Mouse (Mus musculus): Measurements from ENCODE around the gene Slc8b1. TPM values are rescaled to one million over a fixed set of nuclear protein-coding genes. Genes with fewer than 3 reads are reported as not detected.

Gene Slc8b1
- total and polyA plus RNA-seq, 3 experiments, result 3.2 to 5.8 (median 5.1) TPM

GRCm38 (mm10) chr5:120578504-120579081 lies 67.6 kb downstream of the Slc8b1 start:
- Histone ChIP-seq H3K27me3 (replicated peaks) (no peaks in the 10 kb centered on the region), H3K36me3 (replicated peaks in 1 of 2; ENCODE audit: control insufficient read depth in 1 of 2, insufficient read depth in 1 of 2, low read length in 1 of 2) (peaks cover 0 to 13% of the 10 kb centered on the region in 2 experiments), H3K9me3 (replicated peaks; ENCODE audit: low read length) (peaks cover 6% of the 10 kb centered on the region), H3K9ac (ENCODE audit: insufficient read depth, low read depth) (peak overlapping the region; percentile 16; the same call in 1 of the 2 replicates), H3K4me1 (ENCODE audit: control insufficient read depth in 1 of 2, insufficient read depth in 2 of 2) (peaks cover 32 to 49% of the 10 kb centered on the region in 2 experiments), H3K4me2 (ENCODE audit: insufficient read depth, low read depth, poor library complexity, severe bottlenecking) (peak overlapping the region; percentile 68), H3K79me2 (replicated peaks; ENCODE audit: control insufficient read depth, extremely low read depth, insufficient read depth, poor library complexity, severe bottlenecking) (no peaks in the 10 kb centered on the region), H3K4me3 (replicated peaks in 1 of 3; ENCODE audit: low read depth in 2 of 3, low read length in 2 of 3, poor library complexity in 1 of 3) (no peak overlapping the region), H3K27ac (ENCODE audit: insufficient read depth, low read depth) (no peak overlapping the region)
- dilution Hi-C loops (cut with MboI; ENCODE audit: extremely low pct_ligation_motif_present, extremely low pct_unique_long_range_greater_than_20kb, low sequenced_read_pairs) (no loop called here), in situ Hi-C loops (cut with MboI; ENCODE audit: low pct_ligation_motif_present, low pct_unique_long_range_greater_than_20kb, low sequenced_read_pairs) (no loop called here)
- TF ChIP-seq SIN3A (IDR thresholded peaks at IDR 0.05; ENCODE audit: low read length) (no peak), CHD2 (IDR thresholded peaks at IDR 0.05; ENCODE audit: low read length) (peak; percentile 37), MEF2A (IDR thresholded peaks at IDR 0.05; ENCODE audit: borderline replicate concordance, low read depth, low read length) (no peak), MAX (IDR thresholded peaks at IDR 0.05; ENCODE audit: low read length) (no peak), IRF4 (IDR thresholded peaks at IDR 0.05; ENCODE audit: low read depth, low read length) (no peak)
- DNase-seq (ENCODE audit: extremely low read depth), result peak; percentile 33

- Histone ChIP-seq H3K27ac (ENCODE audit: insufficient read depth, low read depth) (no peak overlapping the region), H3K9ac (ENCODE audit: insufficient read depth, low read depth) (no peak overlapping the region), H3K36me3 (replicated peaks in 1 of 2; ENCODE audit: control insufficient read depth in 1 of 2, insufficient read depth in 1 of 2, low read length in 1 of 2) (peaks cover 0 to 16% of the 10 kb centered on the region in 2 experiments), H3K27me3 (replicated peaks) (no peaks in the 10 kb centered on the region), H3K79me2 (replicated peaks; ENCODE audit: control insufficient read depth, extremely low read depth, insufficient read depth, poor library complexity, severe bottlenecking) (no peaks in the 10 kb centered on the region), H3K9me3 (replicated peaks; ENCODE audit: low read length) (peaks cover 6% of the 10 kb centered on the region), H3K4me3 (replicated peaks in 1 of 3; ENCODE audit: low read depth in 2 of 3, low read length in 2 of 3, poor library complexity in 1 of 3) (peak overlapping the region in 1 of 3 experiments; percentile 18), H3K4me1 (ENCODE audit: control insufficient read depth in 1 of 2, insufficient read depth in 2 of 2) (peaks cover 32 to 57% of the 10 kb centered on the region in 2 experiments), H3K4me2 (ENCODE audit: insufficient read depth, low read depth, poor library complexity, severe bottlenecking) (peak overlapping the region; percentile 68)
- in situ Hi-C loops (cut with MboI; ENCODE audit: low pct_ligation_motif_present, low pct_unique_long_range_greater_than_20kb, low sequenced_read_pairs), result no loop called here
- dilution Hi-C loops (cut with MboI; ENCODE audit: extremely low pct_ligation_motif_present, extremely low pct_unique_long_range_greater_than_20kb, low sequenced_read_pairs), result no loop called here
- peak; percentile 57 for DNase-seq (ENCODE audit: extremely low read depth)
- TF ChIP-seq BHLHE40 (IDR thresholded peaks at IDR 0.05; ENCODE audit: low read depth, low read length), result no peak; the same call in 1 of the 2 replicates
- TF ChIP-seq MAZ (IDR thresholded peaks at IDR 0.05; ENCODE audit: low read depth, low read length), result 0 out of 2 replicates have a peak, but pooled peaks have one; percentile 26
- peak; percentile 22; the same call in 1 of the 2 replicates for TF ChIP-seq SIN3A (IDR thresholded peaks at IDR 0.05; ENCODE audit: low read length)
- peak; percentile 22; the same call in 1 of the 2 replicates for TF ChIP-seq ETS1 (conservative IDR thresholded peaks at IDR 0.05; ENCODE audit: low read depth, low read length)
- TF ChIP-seq MXI1 (IDR thresholded peaks at IDR 0.05; ENCODE audit: low read depth, low read length), result peak; percentile 35
- peak; percentile 32; the same call in 1 of the 2 replicates for TF ChIP-seq IRF4 (IDR thresholded peaks at IDR 0.05; ENCODE audit: low read depth, low read length)
- no peak for TF ChIP-seq ZMIZ1 (IDR thresholded peaks at IDR 0.05; ENCODE audit: low read depth, low read length)
- TF ChIP-seq MAX (IDR thresholded peaks at IDR 0.05; ENCODE audit: low read length), result no peak
- TF ChIP-seq NRF1 (IDR thresholded peaks at IDR 0.05; ENCODE audit: low read depth, low read length), result peak; percentile 52
Measured at GRCm38 (mm10) chr5:120579211-120579897, 68.4 kb downstream of the Slc8b1 start.
